Mouse (Mus musculus): ENCODE measurements around the gene Ankrd44.

Gene Ankrd44

GRCm38 (mm10) chr1:54762216-54762807 lies 163.9 kb downstream of the Ankrd44 start:
- ATAC-seq (ENCODE audit: low TSS enrichment): no peak

- ATAC-seq (ENCODE audit: low TSS enrichment): no peak
These were observed 166.3 kb downstream of the Ankrd44 start for GRCm38 (mm10) chr1:54759841-54760240.

GRCm38 (mm10) chr1:54757291-54757690 lies 168.9 kb downstream of the Ankrd44 start:
- ATAC-seq (ENCODE audit: low TSS enrichment): no peak

GRCm38 (mm10) chr1:54755690-54756365 lies 170.4 kb downstream of the Ankrd44 start:
- ATAC-seq (ENCODE audit: low TSS enrichment): no peak

- no peak for ATAC-seq (ENCODE audit: low TSS enrichment)
These were observed 176.2 kb downstream of the Ankrd44 start for GRCm38 (mm10) chr1:54749961-54750360.

- ATAC-seq (ENCODE audit: low TSS enrichment): no peak
These were observed 176.7 kb downstream of the Ankrd44 start for GRCm38 (mm10) chr1:54749516-54749915.

- ATAC-seq (ENCODE audit: low TSS enrichment): no peak
These were observed 178.3 kb downstream of the Ankrd44 start for GRCm38 (mm10) chr1:54747785-54748420.

GRCm38 (mm10) chr1:54745666-54746065 lies 180.5 kb downstream of the Ankrd44 start:
- ATAC-seq (ENCODE audit: low TSS enrichment): no peak

GRCm38 (mm10) chr1:54744171-54744570 lies 182.0 kb downstream of the Ankrd44 start:
- ATAC-seq (ENCODE audit: low TSS enrichment): no peak

GRCm38 (mm10) chr1:54743072-54743471 lies 183.1 kb downstream of the Ankrd44 start:
- ATAC-seq (ENCODE audit: low TSS enrichment): no peak; the same call in 1 of the 2 replicates

- ATAC-seq (ENCODE audit: low TSS enrichment): no peak
These were observed 185.3 kb downstream of the Ankrd44 start for GRCm38 (mm10) chr1:54740936-54741335.

- no peak for ATAC-seq (ENCODE audit: low TSS enrichment)
These were observed 188.7 kb downstream of the Ankrd44 start for GRCm38 (mm10) chr1:54737472-54737871.

- ATAC-seq (ENCODE audit: low TSS enrichment): peak; percentile 97
These were observed 191.1 kb downstream of the Ankrd44 start for GRCm38 (mm10) chr1:54734917-54735664.

GRCm38 (mm10) chr1:54729316-54729715 lies 196.9 kb downstream of the Ankrd44 start:
- no peak for ATAC-seq (ENCODE audit: low TSS enrichment)

GRCm38 (mm10) chr1:54726555-54726954 lies 199.6 kb downstream of the Ankrd44 start:
- no peak for ATAC-seq (ENCODE audit: low TSS enrichment)

GRCm38 (mm10) chr1:54716921-54717320 lies 209.3 kb downstream of the Ankrd44 start:
- peak; percentile 88 for ATAC-seq (ENCODE audit: low TSS enrichment)

- no peak for ATAC-seq (ENCODE audit: low TSS enrichment)
These were observed 211.0 kb downstream of the Ankrd44 start for GRCm38 (mm10) chr1:54715061-54715760.

- ATAC-seq (ENCODE audit: low TSS enrichment): peak; percentile 92
These were observed 212.7 kb downstream of the Ankrd44 start for GRCm38 (mm10) chr1:54713231-54714173.

GRCm38 (mm10) chr1:54711568-54711967 lies 214.6 kb downstream of the Ankrd44 start:
- ATAC-seq (ENCODE audit: low TSS enrichment): no peak

GRCm38 (mm10) chr1:54710550-54710949 lies 215.6 kb downstream of the Ankrd44 start:
- no peak for ATAC-seq (ENCODE audit: low TSS enrichment)

All from frontal cortex, adult (tissue).